Mouse (Mus musculus) G1E-ER4 (cell line): ENCODE measurements around the gene Acvr1c. TPM values are rescaled to one million over a fixed set of nuclear protein-coding genes. Genes with fewer than 3 reads are reported as not detected.

ENCODE experiments used
- GATA1 ChIP-seq: IDR thresholded peaks from one replicate; pipeline ENCODE4 v1.8.0; 2012; ENCODE audit warnings: low read length, inconsistent platforms
- polyA plus RNA-seq: library from polyadenylated mRNA; stranded (reverse); fragments of >175 nt; gene quantifications from 2 replicates; pipeline ENCODE4 v1.2.3, GENCODE M21; 2012

The Acvr1c gene
- polyA plus RNA-seq, 1 experiment: not detected

- no peak for TF ChIP-seq GATA1
These were observed 34.4 kb downstream of the Acvr1c start for GRCm38 (mm10) chr2:58323274-58323673.

- TF ChIP-seq GATA1: no peak
These were observed 41.5 kb downstream of the Acvr1c start for GRCm38 (mm10) chr2:58316186-58316585.

- TF ChIP-seq GATA1: no peak
These were observed 48.0 kb downstream of the Acvr1c start for GRCm38 (mm10) chr2:58309695-58310094.

- TF ChIP-seq GATA1: no peak
These were observed 53.2 kb downstream of the Acvr1c start for GRCm38 (mm10) chr2:58304450-58304849.

- no peak for TF ChIP-seq GATA1
These were observed 67.8 kb downstream of the Acvr1c start for GRCm38 (mm10) chr2:58289759-58290431.

GRCm38 (mm10) chr2:58289331-58289730 lies 68.4 kb downstream of the Acvr1c start:
- no peak for TF ChIP-seq GATA1

GRCm38 (mm10) chr2:58282259-58282910 lies 75.3 kb downstream of the Acvr1c start:
- TF ChIP-seq GATA1: no peak

- TF ChIP-seq GATA1: no peak
These were observed 76.6 kb downstream of the Acvr1c start for GRCm38 (mm10) chr2:58281046-58281445.

GRCm38 (mm10) chr2:58279163-58279562 lies 78.5 kb downstream of the Acvr1c start:
- no peak for TF ChIP-seq GATA1

- no peak for TF ChIP-seq GATA1
These were observed 81.2 kb downstream of the Acvr1c start for GRCm38 (mm10) chr2:58276454-58276853.

GRCm38 (mm10) chr2:58240639-58241038 lies 117.1 kb downstream of the Acvr1c start:
- no peak for TF ChIP-seq GATA1

GRCm38 (mm10) chr2:58237487-58237886 lies 120.2 kb downstream of the Acvr1c start:
- no peak for TF ChIP-seq GATA1

Other genes starting within 250 kb of the Acvr1c start
- not detected in 2 replicates for gene Cytip, start 162.4 kb downstream of the Acvr1c start, polyA plus RNA-seq
- gene Gm17409, start 112.2 kb upstream of the Acvr1c start, polyA plus RNA-seq: not detected in 2 replicates
- not detected in 2 replicates for gene Acvr1, start 209.3 kb upstream of the Acvr1c start, polyA plus RNA-seq
- not detected in 2 replicates for gene Upp2, start 209.4 kb upstream of the Acvr1c start, polyA plus RNA-seq